Comparison of ENCODE assay signal across 19 mouse cellular contexts in the genomic region with DNA sequence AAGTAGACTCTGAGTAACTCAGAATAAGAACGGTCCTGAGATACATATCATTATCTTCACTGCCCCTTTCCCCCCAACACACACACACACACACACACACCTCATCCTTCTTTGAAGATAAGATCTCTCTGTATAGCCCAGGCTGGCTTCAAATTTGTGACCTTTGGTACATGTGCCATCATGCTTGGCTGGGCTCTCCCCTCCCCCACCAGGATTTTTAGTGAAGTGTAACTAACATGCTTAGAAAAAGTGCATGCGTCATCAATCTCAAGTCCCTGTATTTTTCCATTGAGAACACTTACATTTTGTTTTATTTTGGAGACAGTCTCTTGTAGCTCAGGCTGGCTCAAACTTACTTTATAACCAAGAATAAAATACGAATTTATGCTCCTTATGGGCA.
DNase-seq lines count a peak whose midpoint lies in the region; ATAC-seq lines count a peak whose summit lies in the region.
"Had no signal": no experiment of that assay in that cellular context is flagged by ENCODE, and none has a peak within 500 bp of the region (broad histone marks: within the 10 kb centered on the region; RNA-seq: fewer than 3 reads in every experiment).

No protein-coding gene starts in this region.

- H3K36me3 ChIP-seq in kidney, embryonic 14.5 days (ENCODE audit: control insufficient read depth, insufficient read depth, low read length): no peaks in the 10 kb centered on the region
- peaks cover 22% of the 10 kb centered on the region for H3K36me3 ChIP-seq in forebrain, embryonic 10.5 days (replicated peaks)
- H3K36me3 ChIP-seq: forebrain, embryonic 12.5 days; limb, embryonic 10.5 days; neural tube, embryonic 15.5 days had no signal

- peak; percentile 53 for DNase-seq in MN1 (ENCODE audit: low spot score)
- peak; percentile 46 for DNase-seq in Muller cell, postnatal 12 days (ENCODE audit: inconsistent ontology term)
- DNase-seq in kidney, postnatal 25 days: peak; percentile 90 to 91
- DNase-seq in forebrain, embryonic 10.5 days (ENCODE audit: extremely low spot score, low spot score): no peak
- no peak for DNase-seq in liver
- DNase-seq in right cerebral cortex, adult 2 months (ENCODE audit: low spot score in 2 of 2): no peak
- DNase-seq: adrenal gland, postnatal 10 days; cerebellum, adult 18-20 months; cerebellum, postnatal 25 days; right cerebral cortex, postnatal 14 days had no signal

- no peak overlapping the region for H3K4me3 ChIP-seq in kidney, embryonic 14.5 days (ENCODE audit: low read length)
- no peak overlapping the region for H3K4me3 ChIP-seq in forebrain, embryonic 10.5 days
- H3K4me3 ChIP-seq: forebrain, embryonic 12.5 days; limb, embryonic 10.5 days; midbrain, embryonic 10.5 days; neural tube, embryonic 15.5 days had no signal

- no peak for ATAC-seq in kidney, embryonic 14.5 days (ENCODE audit: low FRiP score, low TSS enrichment)
- ATAC-seq: hindbrain, postnatal 0 days; intestine, postnatal 0 days; lung, postnatal 0 days had no signal

- peaks cover 68% of the 10 kb centered on the region for H3K4me1 ChIP-seq in kidney, embryonic 14.5 days (ENCODE audit: control insufficient read depth, insufficient read depth, low read length)
- peaks cover 69% of the 10 kb centered on the region for H3K4me1 ChIP-seq in forebrain, embryonic 10.5 days

- H3K27ac ChIP-seq in kidney, embryonic 14.5 days (ENCODE audit: low read depth, low read length): 0 out of 2 replicates have a peak overlapping the region, but pooled peaks have one; percentile 11
- H3K27ac ChIP-seq in forebrain, embryonic 10.5 days: no peak overlapping the region
- H3K27ac ChIP-seq: forebrain, embryonic 12.5 days; hindbrain, postnatal 0 days; limb, embryonic 10.5 days; macrophage; midbrain, embryonic 10.5 days; neural tube, embryonic 15.5 days had no signal

- H3K9me3 ChIP-seq in kidney, embryonic 14.5 days (ENCODE audit: control insufficient read depth, low read length): no peaks in the 10 kb centered on the region
- H3K9me3 ChIP-seq in forebrain, embryonic 10.5 days: no peaks in the 10 kb centered on the region
- H3K9me3 ChIP-seq: forebrain, embryonic 12.5 days; limb, embryonic 10.5 days; midbrain, embryonic 10.5 days; neural tube, embryonic 15.5 days had no signal

- H3K9ac ChIP-seq in kidney, embryonic 14.5 days (ENCODE audit: low read depth, low read length): no peak overlapping the region
- H3K9ac ChIP-seq: forebrain, embryonic 12.5 days; neural tube, embryonic 15.5 days had no signal

- H3K27me3 ChIP-seq in kidney, embryonic 14.5 days (ENCODE audit: control insufficient read depth, insufficient read depth, low read length): no peaks in the 10 kb centered on the region
- no peaks in the 10 kb centered on the region for H3K27me3 ChIP-seq in forebrain, embryonic 10.5 days (ENCODE audit: poor library complexity, severe bottlenecking)
- H3K27me3 ChIP-seq: forebrain, embryonic 12.5 days; neural tube, embryonic 15.5 days had no signal

- 62% methylated on average over 3 of the region's 3 CpGs for WGBS in kidney, embryonic 14.5 days
- WGBS in forebrain, embryonic 10.5 days: 72% methylated on average over 3 of the region's 3 CpGs

- H3K4me2 ChIP-seq in kidney, embryonic 14.5 days (replicated peaks; ENCODE audit: low read depth, low read length): no peak overlapping the region
- H3K4me2 ChIP-seq: forebrain, embryonic 12.5 days; neural tube, embryonic 15.5 days had no signal

Comparison
In these comparisons a context has a peak if more than half of its experiments do, and no peak if none do; other contexts are left out.
1. DNase-seq: peak in MN1 (single experiment), Muller cell, postnatal 12 days (single experiment) and kidney, postnatal 25 days (2 of 2); none in forebrain, embryonic 10.5 days (single experiment), liver (single experiment) and right cerebral cortex, adult 2 months (0 of 2).